9 mouse cellular contexts compared by ENCODE assay signal in the genomic region with DNA sequence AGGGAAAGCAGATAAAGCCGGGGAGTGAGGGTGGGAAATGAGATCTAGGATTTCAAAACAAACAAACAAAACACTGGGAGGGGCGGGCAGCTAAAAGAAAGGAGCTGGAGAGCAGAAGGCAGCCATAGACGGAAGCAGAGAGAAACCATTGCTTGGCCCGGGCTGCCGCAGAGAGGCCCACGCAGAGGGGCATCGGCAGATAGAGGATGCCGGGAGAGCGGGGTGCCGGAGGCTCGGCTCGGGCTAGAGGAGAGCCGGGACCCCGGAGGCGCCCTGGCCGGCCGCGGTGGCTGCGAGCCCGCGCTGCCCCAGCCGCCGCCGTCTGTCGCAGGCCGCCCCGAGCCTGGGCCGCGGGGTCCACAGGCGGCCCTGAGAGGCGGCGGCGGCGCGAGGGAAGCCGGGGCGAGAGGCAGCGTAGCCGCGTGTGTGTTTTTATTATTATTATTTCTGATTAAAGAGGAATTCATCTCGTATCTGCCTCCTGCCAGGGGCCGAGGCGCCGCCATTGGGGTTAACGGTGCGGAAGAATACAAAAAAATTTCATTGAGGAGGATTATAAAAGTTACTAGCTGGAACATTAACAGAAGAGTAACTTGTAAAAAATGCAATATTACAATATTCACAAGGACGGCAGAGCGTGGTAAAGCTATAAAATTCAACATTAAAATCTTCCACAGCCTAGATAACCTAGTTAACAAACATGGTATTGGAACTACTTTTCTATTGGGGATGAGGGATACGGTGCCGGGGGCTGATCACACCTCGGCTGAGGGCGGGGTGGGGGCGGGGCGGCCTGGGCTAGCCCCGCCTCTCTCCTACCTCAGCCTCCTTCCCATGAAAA. TPM values are rescaled to one million over a fixed set of nuclear protein-coding genes. Genes with fewer than 3 reads are reported as not detected.
A peak's percentile ranks its signal among the peaks of the same experiment; 100 is the strongest.
DNase-seq lines count a peak whose midpoint lies in the region; ATAC-seq and TF ChIP-seq lines count a peak whose summit lies in the region.
"Had no signal": no experiment of that assay in that cellular context is flagged by ENCODE, and none has a peak within 500 bp of the region (broad histone marks: within the 10 kb centered on the region; RNA-seq: fewer than 3 reads in every experiment).

No protein-coding gene starts in this region.

- peaks cover 20% of the 10 kb centered on the region for H3K27me3 ChIP-seq in lung, postnatal 0 days (replicated peaks; ENCODE audit: insufficient read depth, low read length)
- H3K27me3 ChIP-seq in heart, embryonic 11.5 days (ENCODE audit: control insufficient read depth, insufficient read depth, low read length): peaks cover 69% of the 10 kb centered on the region
- peaks cover 25% of the 10 kb centered on the region; the same call in 1 of the 2 replicates for H3K27me3 ChIP-seq in kidney, embryonic 16.5 days (ENCODE audit: insufficient read depth, low read length)
- peaks cover 47% of the 10 kb centered on the region for H3K27me3 ChIP-seq in midbrain, postnatal 0 days (ENCODE audit: insufficient read depth, low read length)

- H3K36me3 ChIP-seq in lung, postnatal 0 days (ENCODE audit: insufficient read depth, low read length): no peaks in the 10 kb centered on the region
- no peaks in the 10 kb centered on the region for H3K36me3 ChIP-seq in heart, embryonic 11.5 days (ENCODE audit: control insufficient read depth, insufficient read depth, low read length)
- H3K36me3 ChIP-seq in kidney, embryonic 16.5 days (ENCODE audit: insufficient read depth, low read length): no peaks in the 10 kb centered on the region
- H3K36me3 ChIP-seq in midbrain, postnatal 0 days (ENCODE audit: insufficient read depth, low read length): no peaks in the 10 kb centered on the region

- H3K4me3 ChIP-seq in lung, postnatal 0 days (ENCODE audit: low read depth, low read length): peak overlapping the region; percentile 47
- H3K4me3 ChIP-seq in brown adipose tissue, adult 24 weeks (ENCODE audit: insufficient read depth, low read depth, low read length): peak overlapping the region; percentile 55
- peak overlapping the region; percentile 62 for H3K4me3 ChIP-seq in heart, embryonic 11.5 days (ENCODE audit: low read depth, low read length)
- H3K4me3 ChIP-seq in kidney, embryonic 16.5 days (ENCODE audit: low read length): peak overlapping the region; percentile 70
- H3K4me3 ChIP-seq in midbrain, postnatal 0 days (ENCODE audit: low read depth, low read length): peak overlapping the region; percentile 46

- H3K9me3 ChIP-seq in lung, postnatal 0 days (ENCODE audit: low read length): no peaks in the 10 kb centered on the region
- no peaks in the 10 kb centered on the region for H3K9me3 ChIP-seq in heart, embryonic 11.5 days (replicated peaks; ENCODE audit: control insufficient read depth, low read length)
- peaks cover 2% of the 10 kb centered on the region; the same call in 1 of the 2 replicates for H3K9me3 ChIP-seq in kidney, embryonic 16.5 days (ENCODE audit: low read length)
- no peaks in the 10 kb centered on the region for H3K9me3 ChIP-seq in midbrain, postnatal 0 days (ENCODE audit: low read length)

- no peak overlapping the region; the same call in 1 of the 2 replicates for H3K27ac ChIP-seq in lung, postnatal 0 days (ENCODE audit: low read length)
- no peak overlapping the region for H3K27ac ChIP-seq in brown adipose tissue, adult 24 weeks (replicated peaks; ENCODE audit: low read depth, low read length)
- H3K27ac ChIP-seq in heart, embryonic 11.5 days (ENCODE audit: low read depth, low read length): no peak overlapping the region
- H3K27ac ChIP-seq in kidney, embryonic 16.5 days (ENCODE audit: low read length): peak overlapping the region; percentile 86
- H3K27ac ChIP-seq in midbrain, postnatal 0 days (ENCODE audit: low read depth, low read length): no peak overlapping the region

- TF ChIP-seq EP300 in lung, postnatal 0 days (IDR thresholded peaks at IDR 0.05): no peak

- H3K4me1 ChIP-seq in lung, postnatal 0 days (ENCODE audit: insufficient read depth, low read depth, low read length): no peaks in the 10 kb centered on the region
- H3K4me1 ChIP-seq in brown adipose tissue, adult 24 weeks (ENCODE audit: control insufficient read depth, insufficient read depth, insufficient read length, low read length): 0 out of 2 replicates have a peak, but pooled peaks cover 3% of the 10 kb centered on the region
- peaks cover 6% of the 10 kb centered on the region; the same call in 1 of the 2 replicates for H3K4me1 ChIP-seq in heart, embryonic 11.5 days (ENCODE audit: control insufficient read depth, insufficient read depth, low read length)
- peaks cover 28% of the 10 kb centered on the region for H3K4me1 ChIP-seq in kidney, embryonic 16.5 days (ENCODE audit: insufficient read depth, low read length)
- H3K4me1 ChIP-seq in midbrain, postnatal 0 days (ENCODE audit: insufficient read depth, low read length): peaks cover 3% of the 10 kb centered on the region; the same call in 1 of the 2 replicates

- TF ChIP-seq CTCF in lung, postnatal 0 days (IDR thresholded peaks at IDR 0.05): no peak
- TF ChIP-seq CTCF in midbrain, postnatal 0 days (IDR thresholded peaks at IDR 0.05): no peak

- ATAC-seq in lung, postnatal 0 days: peak; percentile 60
- ATAC-seq in heart, embryonic 11.5 days (replicated peaks; ENCODE audit: insufficient number of reproducible peaks, low FRiP score, low TSS enrichment): 0 out of 2 replicates have a peak, but pooled peaks have one; percentile 63
- peak; percentile 54; the same call in 1 of the 2 replicates for ATAC-seq in kidney, embryonic 16.5 days (ENCODE audit: low FRiP score, low TSS enrichment)
- peak; percentile 60 for ATAC-seq in midbrain, postnatal 0 days (ENCODE audit: low FRiP score)
- ATAC-seq in monocyte, adult 5-6 weeks (replicated peaks; ENCODE audit: insufficient number of reproducible peaks, low FRiP score, low TSS enrichment, poor library complexity, severe bottlenecking): no peak

- H3K4me2 ChIP-seq in lung, postnatal 0 days (replicated peaks; ENCODE audit: low read depth, low read length): peak overlapping the region; percentile 84
- peak overlapping the region; percentile 87 for H3K4me2 ChIP-seq in heart, embryonic 11.5 days
- H3K4me2 ChIP-seq in kidney, embryonic 16.5 days (replicated peaks; ENCODE audit: low read depth, low read length): peak overlapping the region; percentile 84
- H3K4me2 ChIP-seq in midbrain, postnatal 0 days (ENCODE audit: low read depth, low read length, poor library complexity, severe bottlenecking): peak overlapping the region; percentile 75

- WGBS in lung, postnatal 0 days: 1% methylated on average over 32 of the region's 55 CpGs
- WGBS in heart, embryonic 11.5 days (ENCODE audit: insufficient replicate concordance): under 1% methylated on average over 52 of the region's 55 CpGs
- WGBS in kidney, embryonic 16.5 days: under 1% methylated on average over 54 of the region's 55 CpGs
- WGBS in midbrain, postnatal 0 days: 1% methylated on average over 45 of the region's 55 CpGs

- peak; percentile 60 for DNase-seq in lung, postnatal 0 days (ENCODE audit: low spot score)
- no peak for DNase-seq in lung, postnatal 36 days
- DNase-seq in midbrain, postnatal 0 days (ENCODE audit: low spot score): peak; percentile 60
- no peak for DNase-seq in right cerebral cortex, postnatal 36 days (ENCODE audit: low spot score in 2 of 2)

- H3K9ac ChIP-seq in lung, postnatal 0 days (replicated peaks; ENCODE audit: low read depth): peak overlapping the region; percentile 54; the same call in 1 of the 2 replicates
- peak overlapping the region; percentile 87 for H3K9ac ChIP-seq in heart, embryonic 11.5 days (ENCODE audit: low read depth, low read length)
- peak overlapping the region; percentile 94 for H3K9ac ChIP-seq in kidney, embryonic 16.5 days (replicated peaks; ENCODE audit: low read length)
- peak overlapping the region; percentile 65 for H3K9ac ChIP-seq in midbrain, postnatal 0 days (replicated peaks; ENCODE audit: low read length, poor library complexity, severe bottlenecking)

RNA-seq across cellular contexts. Expression of gene Pax2, which starts 29.7 kb away (rescaled TPM):
- not detected in 2 replicates for polyA plus RNA-seq in lung, postnatal 0 days (2015; fragmentation: Nextera tagmentation; extraction: Ambion mirVana)
- not detected in 2 replicates for polyA plus RNA-seq in brown adipose tissue, adult 24 weeks (2012; ENCODE audit: insufficient read depth, insufficient read length, missing spikeins)
- polyA plus RNA-seq in heart, embryonic 11.5 days (2014; fragmentation: Nextera tagmentation; extraction: Ambion mirVana): not detected in 2 replicates
- polyA plus RNA-seq in kidney, embryonic 16.5 days (2015; fragmentation: Nextera tagmentation; extraction: Ambion mirVana): 23.8 and 33.2 TPM in 2 replicates
- 0.28 and 0.77 TPM in 2 replicates for total RNA-seq in midbrain, postnatal 0 days (2014; rRNA removed)
- 0.19 and 0.21 TPM in 2 replicates for polyA plus RNA-seq in midbrain, postnatal 0 days (2015; fragmentation: Nextera tagmentation; extraction: Ambion mirVana)
- not detected in 3 replicates for total RNA-seq in monocyte, adult 5-6 weeks (2017)
- total RNA-seq: gastrocnemius, postnatal 36 days had no signal

Comparison
In these comparisons a context has a peak if more than half of its experiments do, and no peak if none do; other contexts are left out.
1. DNase-seq: peak in lung, postnatal 0 days (single experiment) and midbrain, postnatal 0 days (single experiment); none in lung, postnatal 36 days (single experiment) and right cerebral cortex, postnatal 36 days (0 of 2).
2. RNA of gene Pax2, which starts 29.7 kb away (polyA plus RNA-seq): 23.8 to 33.2 TPM in kidney, embryonic 16.5 days; 0.19 to 0.21 TPM in midbrain, postnatal 0 days, not detected in heart, embryonic 11.5 days, not detected in lung, postnatal 0 days and not detected in brown adipose tissue, adult 24 weeks; every median in the first group is over 10 times any median in the second.
3. Peak in every context shown above with its lines, with median percentiles within 50 percentile points of each other: H3K4me2 ChIP-seq, H3K4me3 ChIP-seq and H3K9ac ChIP-seq.